Mouse (Mus musculus) liver, embryonic 13.5 days (tissue): Measurements from ENCODE around the gene Txk. TPM values are rescaled to one million over a fixed set of nuclear protein-coding genes. Genes with fewer than 3 reads are reported as not detected.

Source experiments
- ATAC-seq: fragments of 200-750 bp; cut with Nextera tagmentation; 2 replicates; pipeline ENCODE4 v1.8.0; 2017; ENCODE audit warnings: low read depth, mild to moderate bottlenecking, moderate number of reproducible peaks, moderate library complexity
- DNase-seq: peaks from one replicate; pipeline ENCODE4 v3.0.0; 2022
- H3K27ac ChIP-seq: fragments of 300-500 bp; sonication (generic); 2 replicates; pipeline ENCODE4 v1.5.1; 2015; ENCODE audit warnings: moderate library complexity, mild to moderate bottlenecking, inconsistent platforms
- H3K27me3 ChIP-seq: fragments of 300-500 bp; sonication (generic); 2 replicates; pipeline ENCODE4 v1.6.1; 2015; ENCODE audit warnings: mild to moderate bottlenecking, inconsistent platforms
- H3K36me3 ChIP-seq: fragments of 300-500 bp; sonication (generic); 2 replicates; pipeline ENCODE4 v1.6.1; 2015; ENCODE audit warnings: mild to moderate bottlenecking, inconsistent platforms
- H3K4me1 ChIP-seq: fragments of 300-500 bp; sonication (generic); replicated peaks from 2 replicates; pipeline ENCODE4 v1.6.1; 2015; ENCODE audit warnings: inconsistent platforms
- H3K4me2 ChIP-seq: fragments of 300-500 bp; sonication (generic); 2 replicates; pipeline ENCODE4 v1.6.1; 2015; ENCODE audit warnings: inconsistent platforms, mild to moderate bottlenecking, moderate library complexity
- H3K4me3 ChIP-seq: fragments of 300-500 bp; sonication (generic); replicated peaks from 2 replicates; pipeline ENCODE4 v1.5.1; 2015; ENCODE audit warnings: mild to moderate bottlenecking, inconsistent platforms
- H3K9ac ChIP-seq: fragments of 300-500 bp; sonication (generic); 2 replicates; pipeline ENCODE4 v1.6.1; 2015; ENCODE audit warnings: mild to moderate bottlenecking, inconsistent platforms
- H3K9me3 ChIP-seq: fragments of 300-500 bp; sonication (generic); replicated peaks from 2 replicates; pipeline ENCODE4 v1.6.1; 2016; ENCODE audit warnings: inconsistent platforms
- WGBS: fragments of 180-500 bp; shearing (Covaris S2); methylation state at CpG from one replicate; pipeline ENCODE4 v1.1.7; 2015; ENCODE audit not compliant: insufficient replicate concordance; 5-methylcytosine and 5-hydroxymethylcytosine counted together
- polyA plus RNA-seq: library from polyadenylated mRNA; unstranded; fragments of >200 nt; fragmentation: Nextera tagmentation; extraction: Ambion mirVana; gene quantifications from 2 replicates; pipeline ENCODE4 v1.2.1, GENCODE M21; 2015

Gene Txk
- polyA plus RNA-seq, 1 experiment from 2014 or later, result not detected

GRCm38 (mm10) chr5:72656270-72656791 is 96.2 kb downstream of the Txk start:
- Histone ChIP-seq H3K4me2 (no peak overlapping the region), H3K9me3 (no peaks in the 10 kb centered on the region), H3K4me1 (peaks cover 10% of the 10 kb centered on the region), H3K4me3 (no peak overlapping the region), H3K27me3 (no peaks in the 10 kb centered on the region), H3K9ac (no peak overlapping the region), H3K27ac (no peak overlapping the region), H3K36me3 (no peaks in the 10 kb centered on the region)
- ATAC-seq (no peak), DNase-seq (no peak)
- 41% methylated on average over 7 of the region's 7 CpGs for WGBS

GRCm38 (mm10) chr5:72653068-72653674 is 99.4 kb downstream of the Txk start:
- H3K9me3 ChIP-seq, result no peaks in the 10 kb centered on the region
- peaks cover 16% of the 10 kb centered on the region; the same call in 1 of the 2 replicates for H3K27me3 ChIP-seq
- H3K36me3 ChIP-seq, result no peaks in the 10 kb centered on the region
- H3K27ac ChIP-seq, result no peak overlapping the region; the same call in 1 of the 2 replicates
- H3K4me3 ChIP-seq, result no peak overlapping the region
- DNase-seq, result no peak
- 58% methylated on average over 10 of the region's 10 CpGs for WGBS
- H3K9ac ChIP-seq, result no peak overlapping the region
- peaks cover 5% of the 10 kb centered on the region; the same call in 1 of the 2 replicates for H3K4me1 ChIP-seq
- ATAC-seq, result peak; percentile 45; the same call in 1 of the 2 replicates
- no peak overlapping the region for H3K4me2 ChIP-seq

GRCm38 (mm10) chr5:72648987-72649735 is 103.4 kb downstream of the Txk start:
- Histone ChIP-seq H3K4me1 (peaks cover 16% of the 10 kb centered on the region), H3K27ac (no peak overlapping the region), H3K36me3 (no peaks in the 10 kb centered on the region), H3K9ac (no peak overlapping the region), H3K27me3 (peaks cover 34% of the 10 kb centered on the region), H3K9me3 (no peaks in the 10 kb centered on the region), H3K4me2 (peak overlapping the region; percentile 80; the same call in 1 of the 2 replicates), H3K4me3 (no peak overlapping the region)
- DNase-seq, result no peak
- 64% methylated on average over 9 of the region's 9 CpGs for WGBS
- 0 out of 2 replicates have a peak, but pooled peaks have one; percentile 22 for ATAC-seq

- H3K4me3 ChIP-seq, result peak overlapping the region; percentile 59
- H3K4me2 ChIP-seq, result peak overlapping the region; percentile 80
- DNase-seq (no peak), ATAC-seq (peak; percentile 60)
- peaks cover 34% of the 10 kb centered on the region for H3K27me3 ChIP-seq
- no peaks in the 10 kb centered on the region for H3K9me3 ChIP-seq
- H3K4me1 ChIP-seq, result peaks cover 16% of the 10 kb centered on the region
- H3K36me3 ChIP-seq, result no peaks in the 10 kb centered on the region
- 6% methylated on average over 18 of the region's 18 CpGs for WGBS
- peak overlapping the region; percentile 50 for H3K9ac ChIP-seq
- H3K27ac ChIP-seq, result no peak overlapping the region
Measured at GRCm38 (mm10) chr5:72647958-72648595, 104.5 kb downstream of the Txk start.

GRCm38 (mm10) chr5:72647418-72647907 is 105.1 kb downstream of the Txk start, which contains the start of gene Nipal1:
Gene Nipal1 (plus strand): TSS chr5:72647795.
- peak; percentile 86 for ATAC-seq
- Histone ChIP-seq H3K4me2 (peak within 1 kb of the TSS; percentile 80), H3K36me3 (no peaks in the 10 kb centered on the region), H3K9me3 (no peaks in the 10 kb centered on the region), H3K4me1 (peaks cover 16% of the 10 kb centered on the region), H3K4me3 (peak within 1 kb of the TSS; percentile 59), H3K27me3 (peaks cover 34% of the 10 kb centered on the region), H3K27ac (no peak within 1 kb of the TSS), H3K9ac (peak within 1 kb of the TSS; percentile 50)
- DNase-seq, result peak; percentile 63
- under 1% methylated on average over 25 of the region's 25 CpGs for WGBS

- H3K27ac ChIP-seq, result no peak overlapping the region
- peak overlapping the region; percentile 80 for H3K4me2 ChIP-seq
- H3K36me3 ChIP-seq, result no peaks in the 10 kb centered on the region
- H3K4me3 ChIP-seq, result peak overlapping the region; percentile 59
- WGBS, result 28% methylated on average over 10 of the region's 10 CpGs
- DNase-seq, result no peak
- peaks cover 34% of the 10 kb centered on the region for H3K27me3 ChIP-seq
- no peaks in the 10 kb centered on the region for H3K9me3 ChIP-seq
- no peak overlapping the region for H3K9ac ChIP-seq
- no peak for ATAC-seq
- peaks cover 16% of the 10 kb centered on the region for H3K4me1 ChIP-seq
Measured at GRCm38 (mm10) chr5:72646996-72647395, 105.6 kb downstream of the Txk start.

GRCm38 (mm10) chr5:72646131-72646530 is 106.4 kb downstream of the Txk start:
- ATAC-seq (no peak), DNase-seq (no peak)

More at GRCm38 (mm10) chr5:72646131-72646530, 106.4 kb downstream of the Txk start:
- Histone ChIP-seq H3K27ac (no peak overlapping the region), H3K9me3 (no peaks in the 10 kb centered on the region), H3K4me2 (no peak overlapping the region), H3K4me1 (peaks cover 16% of the 10 kb centered on the region), H3K36me3 (no peaks in the 10 kb centered on the region), H3K27me3 (peaks cover 34% of the 10 kb centered on the region), H3K9ac (no peak overlapping the region), H3K4me3 (no peak overlapping the region)
- 31% methylated on average over 10 of the region's 10 CpGs for WGBS

Other genes with a start within 250 kb of the Txk start
- gene Corin, start 248.3 kb downstream of the Txk start, polyA plus RNA-seq, result 0.16 and 0.22 TPM in 2 replicates
- gene Nfxl1, start 193.1 kb downstream of the Txk start, polyA plus RNA-seq, result 5.9 and 6.2 TPM in 2 replicates
- gene Zar1, start 171.5 kb downstream of the Txk start, polyA plus RNA-seq, result 0.07 TPM in 1 of 2 replicates, not detected in the other
- gene Gm5868, start 165.2 kb downstream of the Txk start, polyA plus RNA-seq, result not detected in 2 replicates
- not detected in 2 replicates for gene Cnga1, start 108.5 kb downstream of the Txk start, polyA plus RNA-seq
- 6.4 and 7.1 TPM in 2 replicates for gene Nipal1, start 105.0 kb downstream of the Txk start, polyA plus RNA-seq
- 3.9 and 5.2 TPM in 2 replicates for gene Tec, start 115.7 kb upstream of the Txk start, polyA plus RNA-seq
- gene Slain2, start 161.5 kb upstream of the Txk start, polyA plus RNA-seq, result 4.6 and 7.0 TPM in 2 replicates
- not detected in 2 replicates for gene Gm10135, start 221.9 kb upstream of the Txk start, polyA plus RNA-seq